18 mouse cellular contexts compared by ENCODE assay signal in genomic region chr11:65448436-65448835, GRCm38 (mm10).
A peak's percentile ranks its signal among the peaks of the same experiment; 100 is the strongest.
DNase-seq lines count a peak whose midpoint lies in the region; TF ChIP-seq lines count a peak whose summit lies in the region.
"Had no signal": no experiment of that assay in that cellular context is flagged by ENCODE, and none has a peak within 500 bp of the region (broad histone marks: within the 10 kb centered on the region; RNA-seq: fewer than 3 reads in every experiment).

No protein-coding gene starts in this region.

- DNase-seq in adrenal gland, adult (ENCODE audit: inconsistent age in 2 of 2, low spot score in 1 of 2): peak; percentile 10 to 60
- no peak for DNase-seq in adrenal gland, postnatal 10 days
- peak; percentile 72 for DNase-seq in 3134 (ENCODE audit: extremely low read depth, insufficient read length, low spot score)
- DNase-seq in Muller cell, postnatal 12 days (ENCODE audit: inconsistent ontology term): peak; percentile 20
- DNase-seq in fibroblast of lung, adult 2 months (ENCODE audit: low read depth): peak; percentile 8
- no peak for DNase-seq in thymus, adult 2 months
- no peak for DNase-seq in lung, postnatal 14 days
- DNase-seq: cerebellum, adult 11 months; cerebellum, adult 8-10 months; cerebellum, postnatal 14 days; embryo, embryonic 11 days; gastrocnemius, postnatal 14 days; kidney, adult 2 months had no signal

- H3K4me3 ChIP-seq in thymus, adult 2 months (ENCODE audit: control insufficient read depth, insufficient read depth, low read length): no peak overlapping the region
- H3K4me3 ChIP-seq: embryonic facial prominence, embryonic 15.5 days; forebrain, embryonic 12.5 days; heart, embryonic 12.5 days; hindbrain, embryonic 10.5 days had no signal

- no peaks in the 10 kb centered on the region for H3K36me3 ChIP-seq in thymus, adult 2 months (ENCODE audit: control insufficient read depth, insufficient read depth, low read length)
- H3K36me3 ChIP-seq: embryonic facial prominence, embryonic 15.5 days; forebrain, embryonic 12.5 days; heart, embryonic 12.5 days; hindbrain, embryonic 10.5 days had no signal

- no peak overlapping the region for H3K27ac ChIP-seq in thymus, adult 2 months (ENCODE audit: control insufficient read depth, insufficient read depth, low read length)
- H3K27ac ChIP-seq: embryonic facial prominence, embryonic 15.5 days; forebrain, embryonic 12.5 days; hindbrain, embryonic 10.5 days; hindbrain, embryonic 14.5 days had no signal

- TF ChIP-seq CTCF in thymus, adult 2 months (IDR thresholded peaks at IDR 0.05; ENCODE audit: borderline replicate concordance, control insufficient read depth, extremely low read depth, insufficient read depth, low read length, poor library complexity): no peak

- H3K27me3 ChIP-seq in thymus, adult 2 months (ENCODE audit: control insufficient read depth, insufficient read depth, low read length): no peaks in the 10 kb centered on the region
- H3K27me3 ChIP-seq: embryonic facial prominence, embryonic 15.5 days; forebrain, embryonic 12.5 days; heart, embryonic 12.5 days had no signal

- no peak for TF ChIP-seq POLR2A in thymus, adult 2 months (IDR thresholded peaks at IDR 0.05; ENCODE audit: control insufficient read depth, extremely low read depth, insufficient read depth, low read length, poor library complexity)

- H3K4me1 ChIP-seq in thymus, adult 2 months (replicated peaks; ENCODE audit: control insufficient read depth, insufficient read depth, low read length): no peaks in the 10 kb centered on the region
- H3K4me1 ChIP-seq: embryonic facial prominence, embryonic 15.5 days; forebrain, embryonic 12.5 days; heart, embryonic 12.5 days; hindbrain, embryonic 10.5 days had no signal

- WGBS in thymus, adult 2 months: 87% methylated on average over 3 of the region's 3 CpGs

Comparison
In these comparisons a context has a peak if more than half of its experiments do, and no peak if none do; other contexts are left out.
1. DNase-seq: peak in adrenal gland, adult (2 of 2), 3134 (single experiment), Muller cell, postnatal 12 days (single experiment) and fibroblast of lung, adult 2 months (single experiment); none in adrenal gland, postnatal 10 days (single experiment), thymus, adult 2 months (single experiment) and lung, postnatal 14 days (single experiment).